Mouse (Mus musculus) mouse embryonic stem cell (cell line): Measurements from ENCODE around the gene Klra3.
"Not testable (repeated sequence)": the region's sequence is repeated elsewhere in the genome, so short reads cannot be mapped to it uniquely, and the experiment has no call there.

ENCODE experiments used
- in situ Hi-C, 2 experiments: fragments of 300-500 bp; cut with MboI; formaldehyde crosslinking; loops; 1 replicate in 1 of 2; 3 replicates in 1 of 2; pipeline ENCODE4 v1.14.3; 2019 to 2020; ENCODE audit warnings: low sequenced_read_pairs in 2 of 2, low pct_unique_long_range_greater_than_20kb in 1 of 2, mixed read lengths in 1 of 2; ENCODE audit not compliant: unreplicated experiment in 1 of 2

Klra3 gene

DNA sequence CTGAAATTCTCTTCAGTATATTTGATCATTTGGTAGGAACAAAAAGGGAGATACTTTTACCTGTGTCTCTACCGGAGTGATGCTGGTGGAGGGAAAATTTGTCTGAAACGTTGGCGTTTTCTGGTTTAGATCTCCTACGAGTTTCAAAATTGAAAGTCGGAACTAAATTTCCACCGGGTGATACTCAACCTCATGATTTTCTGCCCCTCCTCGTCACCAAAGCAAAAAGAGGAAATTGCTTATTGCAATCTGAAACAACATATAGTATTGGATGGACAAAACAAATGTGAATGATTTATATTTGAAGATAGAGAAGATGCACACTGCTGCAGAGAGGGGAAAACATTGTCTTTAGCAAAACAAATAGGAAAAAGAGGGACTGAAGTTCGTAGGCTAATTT, at the start of gene Klra3:
Klra3 (minus strand) TSS at position 164 of the 400 bp plus-strand sequence.
- in situ Hi-C loops, result no loop called here

DNA sequence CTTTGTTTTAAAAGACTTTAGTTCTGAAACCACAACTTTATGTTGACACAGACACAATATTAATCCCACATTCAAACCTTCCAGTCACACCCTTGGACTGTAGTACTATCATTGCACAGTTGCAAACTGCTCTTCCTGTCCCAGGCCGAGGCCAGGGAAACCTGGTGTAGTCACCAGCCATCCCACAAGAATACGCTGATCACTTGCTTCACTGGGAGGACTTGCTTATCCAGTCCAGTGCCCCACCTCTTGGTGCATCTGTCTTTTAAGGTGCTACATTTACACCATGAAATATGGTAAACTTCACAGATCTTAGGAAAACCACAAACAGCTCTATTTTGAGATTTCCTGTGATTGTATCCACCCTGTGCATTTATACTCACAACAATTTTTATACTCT, 49.4 kb upstream of the Klra3 start, which contains the start of gene Klra1:
Klra1 (minus strand) TSS at position 125 of the 400 bp plus-strand sequence.
- in situ Hi-C loops, result no loop called here

DNA sequence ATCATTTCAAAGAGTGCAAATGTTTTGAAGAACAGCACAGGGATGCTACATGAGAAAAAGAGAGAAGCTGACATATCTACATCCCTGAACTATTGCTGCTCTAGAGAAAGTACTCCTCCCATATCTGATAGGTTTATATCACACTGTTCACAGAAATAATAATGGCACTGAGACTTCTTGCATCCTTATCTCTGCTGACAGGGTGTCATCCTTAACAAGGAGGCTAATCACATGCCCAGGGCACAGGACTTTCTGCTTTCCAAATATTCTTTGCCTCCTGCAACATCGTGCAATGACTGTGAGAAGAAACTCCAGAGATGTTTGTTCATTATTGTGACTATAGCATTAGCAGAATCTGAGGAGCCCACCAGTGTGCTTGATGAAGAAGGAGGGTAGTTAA, 48.4 kb upstream of the Klra3 start:
- in situ Hi-C loops, result no loop called here

DNA sequence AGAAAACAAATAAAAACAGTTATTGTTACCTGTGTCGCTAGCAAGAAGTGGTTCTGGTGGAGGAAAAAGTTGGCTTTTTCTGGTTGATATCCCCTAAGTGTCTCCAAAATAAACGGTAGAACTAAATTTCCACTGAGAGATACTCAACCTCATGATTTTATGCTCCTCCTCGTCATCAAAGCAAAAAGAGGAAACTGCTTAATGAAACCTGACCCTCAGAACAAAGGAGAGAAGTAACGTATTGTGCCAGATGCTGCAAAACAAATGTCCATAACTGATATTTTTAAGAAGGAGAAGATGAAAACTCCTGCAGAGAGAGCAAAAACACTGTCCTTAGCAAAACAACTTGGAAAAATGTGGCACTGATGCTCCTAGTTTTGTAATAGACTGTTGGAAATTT, 45.0 kb upstream of the Klra3 start:
- in situ Hi-C loops, result no loop called here

DNA sequence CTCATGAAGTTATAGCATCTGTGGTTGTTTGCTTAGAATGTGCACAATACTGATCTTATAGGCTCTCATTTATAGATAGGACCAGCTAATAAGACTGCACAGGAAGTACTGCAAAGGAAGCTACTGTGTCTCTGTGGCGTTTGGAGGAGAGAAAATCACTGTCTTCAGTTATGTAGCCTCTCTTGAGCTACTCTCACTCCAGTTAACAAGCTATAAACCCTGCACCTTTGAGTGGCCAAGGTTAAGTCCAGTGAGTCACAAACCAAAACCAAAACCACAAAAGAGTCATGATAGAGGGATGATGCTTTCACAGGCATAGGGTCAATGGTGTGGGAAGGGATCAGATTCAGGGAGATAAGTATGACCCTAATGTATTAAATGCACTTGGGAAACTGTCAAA, 8.0 kb upstream of the Klra3 start:
- in situ Hi-C loops, result not testable (repeated sequence)

DNA sequence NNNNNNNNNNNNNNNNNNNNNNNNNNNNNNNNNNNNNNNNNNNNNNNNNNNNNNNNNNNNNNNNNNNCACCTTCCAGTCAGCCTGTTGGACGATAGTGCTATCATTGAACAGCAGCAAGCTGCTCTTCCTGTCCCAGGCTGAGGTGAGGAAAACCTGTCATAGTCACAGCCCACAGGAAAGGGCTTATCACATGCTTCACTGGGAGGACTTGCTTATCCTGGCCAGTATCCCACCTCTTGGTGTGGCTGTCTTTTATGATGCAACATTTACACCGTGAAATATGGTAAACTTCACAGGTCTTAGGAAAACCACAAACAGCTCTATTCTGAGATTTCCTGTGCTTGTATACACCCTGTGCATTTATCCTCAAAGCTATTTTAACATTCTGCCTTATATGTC, 4.6 kb upstream of the Klra3 start:
- in situ Hi-C loops, result not testable (repeated sequence)

DNA sequence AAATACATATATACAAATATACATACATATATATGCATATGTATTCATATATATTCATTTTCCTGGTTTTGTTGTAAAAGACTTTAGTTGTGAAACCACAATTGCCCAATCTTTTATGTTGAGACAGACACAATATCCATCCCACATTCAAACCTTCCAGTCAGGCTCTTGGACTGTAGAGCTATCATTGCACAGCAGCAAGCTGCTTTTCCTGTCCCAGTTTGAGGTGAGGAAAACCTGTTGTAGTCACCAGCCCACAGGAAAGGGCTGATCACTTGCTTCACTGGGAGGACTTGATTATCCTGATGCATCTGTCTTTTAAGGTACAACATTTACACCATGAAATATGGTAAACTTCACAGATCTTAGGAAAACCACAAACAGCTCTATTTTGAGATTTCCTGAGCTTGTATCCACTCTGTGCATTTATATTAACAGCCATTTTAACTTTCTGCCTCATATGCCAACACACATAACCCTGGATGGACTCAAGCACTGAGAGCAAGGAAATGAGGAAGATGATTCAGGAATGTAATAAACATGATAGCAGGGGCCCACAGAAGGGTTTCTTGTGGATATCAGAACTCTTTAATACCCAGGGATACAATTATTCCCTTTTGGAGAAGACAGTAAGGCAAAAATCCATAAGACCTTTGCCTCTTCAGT, 49.3 kb downstream of the Klra3 start:
- in situ Hi-C loops, result no loop called here

DNA sequence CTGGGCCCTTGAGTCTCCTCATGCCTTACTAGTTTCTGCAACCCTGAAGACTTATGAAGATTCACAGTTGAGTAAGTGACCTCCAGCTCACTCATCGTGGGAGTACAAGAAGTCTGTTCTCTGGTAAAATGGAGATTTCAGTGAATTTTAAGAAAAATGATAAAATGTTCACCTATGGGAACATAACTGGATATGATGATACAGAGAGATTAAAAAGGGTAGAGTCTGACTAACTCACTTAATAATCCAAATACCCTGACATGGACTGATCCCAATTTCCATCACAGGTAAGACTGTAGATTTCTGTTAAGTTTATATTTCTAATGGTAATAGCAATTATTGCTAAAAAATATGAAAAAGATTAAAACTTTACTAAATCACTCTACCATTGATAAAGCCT, 55.5 kb downstream of the Klra3 start, which contains the start of gene Klra10:
Klra10 (minus strand) TSS at position 101 of the 400 bp plus-strand sequence.
- in situ Hi-C loops, result not testable (repeated sequence)
